Mouse (Mus musculus) heart, adult 11 months (tissue): ENCODE data around the gene Txnrd1.

ENCODE experiments used
- DNase-seq: peaks from one replicate; pipeline ENCODE4 v3.0.0; 2022

Txnrd1 gene

DNA sequence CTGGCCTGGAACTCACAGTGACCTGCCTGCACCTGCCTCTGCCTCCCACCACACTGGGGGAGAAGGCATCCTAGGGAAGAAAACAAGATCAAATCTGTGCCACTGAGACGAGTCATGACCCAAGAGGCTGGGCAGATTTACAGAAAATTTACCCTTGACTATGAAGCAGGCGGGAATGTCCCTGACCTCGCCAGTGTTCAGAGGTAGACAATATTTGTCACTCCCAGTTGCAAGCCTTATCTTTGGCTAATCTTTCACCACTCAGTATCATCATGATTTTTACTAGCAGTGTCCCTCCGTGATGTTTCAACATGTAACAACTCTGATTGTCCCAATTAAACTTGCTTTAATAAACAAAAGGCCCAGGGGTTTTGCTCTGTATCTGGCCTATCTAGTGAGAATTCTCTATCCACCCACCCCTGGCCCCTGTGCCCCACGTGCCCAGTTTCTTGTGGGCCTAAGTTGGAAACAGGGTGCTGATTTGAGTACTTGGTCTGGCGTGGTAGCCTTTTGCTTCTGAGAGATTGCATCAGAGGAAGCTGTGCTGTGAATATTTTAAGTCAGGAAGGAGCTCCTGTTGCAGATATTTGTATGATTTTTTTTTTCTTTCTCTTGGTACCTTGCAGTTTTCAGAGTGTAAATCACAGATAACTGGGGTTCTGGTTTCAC, 34.8 kb downstream of the Txnrd1 start:
- no peak for DNase-seq

DNA sequence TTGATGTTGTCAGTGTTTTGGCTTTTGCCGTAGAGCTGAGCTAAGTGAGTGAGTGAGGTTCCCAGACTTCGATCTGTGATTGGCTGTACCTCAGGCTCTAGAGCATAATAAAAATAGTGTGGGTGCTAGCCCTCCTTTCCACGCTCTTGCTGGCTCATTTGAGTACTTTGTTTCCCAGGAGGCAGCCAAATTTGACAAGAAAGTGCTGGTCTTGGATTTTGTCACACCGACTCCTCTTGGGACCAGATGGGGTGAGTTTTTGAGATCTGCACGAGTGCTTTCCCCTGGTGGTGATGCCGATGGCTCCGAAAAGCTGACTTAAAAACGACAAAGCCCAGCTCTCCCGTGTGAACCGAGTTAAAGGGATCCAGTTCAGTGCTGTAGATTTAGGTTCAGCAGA, 41.7 kb downstream of the Txnrd1 start:
- peak; percentile 91 for DNase-seq

DNA sequence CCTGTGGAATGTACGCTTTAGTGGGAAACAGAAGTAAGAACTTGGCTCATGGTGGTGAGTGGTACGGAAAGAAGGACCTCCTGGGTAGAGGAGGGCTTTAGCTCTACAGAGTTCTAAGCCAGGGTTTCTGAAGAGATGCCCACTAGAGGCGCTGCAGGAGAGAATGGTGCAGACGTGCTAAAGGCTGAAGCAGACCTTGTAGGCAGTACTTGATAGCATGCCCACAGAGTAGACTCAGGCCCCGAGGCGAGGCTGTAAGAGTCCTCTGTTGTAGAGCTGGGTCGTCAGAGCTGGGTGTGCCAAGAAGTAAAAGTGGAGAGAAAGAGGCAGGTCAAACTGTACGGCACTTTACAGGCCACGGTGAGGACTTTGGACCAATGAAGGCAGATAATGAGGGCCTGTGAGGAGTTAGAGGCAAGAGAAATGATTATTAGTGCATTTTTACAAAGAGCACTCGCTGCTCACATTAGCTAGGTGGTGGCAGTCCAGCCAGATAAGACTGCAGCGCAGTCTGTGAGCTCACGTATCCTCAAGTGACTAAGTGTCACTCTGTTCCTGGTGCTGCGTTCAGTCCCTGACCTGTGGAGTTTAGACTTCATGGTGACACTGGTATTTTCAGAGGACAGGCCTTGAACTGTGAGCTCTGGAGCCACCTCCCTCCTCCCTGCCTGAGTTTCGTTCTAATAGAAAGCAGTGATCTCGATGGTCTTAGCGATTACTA, 42.5 kb downstream of the Txnrd1 start:
- DNase-seq: no peak

GRCm38 (mm10) chr10:82887354-82887753, 53.6 kb downstream of the Txnrd1 start:
- no peak for DNase-seq

DNA sequence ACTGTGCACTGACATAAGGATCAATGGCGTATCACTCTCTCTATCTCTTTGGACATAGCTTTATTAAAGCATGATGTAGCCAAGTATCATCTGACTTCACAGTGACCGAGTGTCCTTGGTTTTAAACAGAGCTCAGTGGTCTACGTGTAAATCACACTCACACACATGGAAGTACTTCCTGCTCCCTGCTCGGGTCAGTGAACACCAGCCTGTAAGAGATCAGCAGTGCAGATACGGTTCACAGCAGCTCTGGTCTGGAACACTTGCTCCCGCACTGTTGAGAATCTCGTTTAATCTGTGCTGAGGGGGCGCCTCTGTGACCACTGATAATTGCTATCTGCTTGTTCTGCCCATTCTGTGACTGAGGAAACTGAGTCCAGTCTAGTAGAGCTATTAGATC, 54.8 kb downstream of the Txnrd1 start:
- no peak for DNase-seq

DNA sequence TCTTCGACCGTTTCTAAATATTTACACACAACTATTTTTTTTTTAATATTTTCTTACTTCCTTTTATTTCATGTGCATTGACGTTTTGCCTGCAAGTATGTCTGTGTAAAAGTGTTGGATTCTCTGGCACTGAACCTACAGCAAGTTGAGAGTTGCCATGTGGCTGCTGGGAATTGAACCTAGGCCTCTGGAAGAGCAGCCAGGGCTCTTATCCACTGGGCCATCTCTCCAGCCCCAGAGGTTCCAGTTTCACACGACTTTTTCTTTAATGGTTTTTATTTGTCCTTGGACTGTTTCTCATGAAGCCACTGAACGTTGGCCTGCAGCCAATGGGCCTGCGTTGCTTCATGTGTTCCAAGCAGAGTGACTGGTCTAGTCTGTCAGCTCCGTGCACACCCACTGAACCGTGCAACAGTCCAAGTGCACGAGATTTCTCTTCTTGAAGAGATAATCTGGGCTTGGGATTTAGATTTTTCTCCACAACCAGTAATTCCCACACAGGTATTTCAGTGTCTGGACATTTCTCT, 55.8 kb downstream of the Txnrd1 start:
- DNase-seq: peak; percentile 97

GRCm38 (mm10) chr10:82890936-82891335, 57.2 kb downstream of the Txnrd1 start:
- DNase-seq: no peak

DNA sequence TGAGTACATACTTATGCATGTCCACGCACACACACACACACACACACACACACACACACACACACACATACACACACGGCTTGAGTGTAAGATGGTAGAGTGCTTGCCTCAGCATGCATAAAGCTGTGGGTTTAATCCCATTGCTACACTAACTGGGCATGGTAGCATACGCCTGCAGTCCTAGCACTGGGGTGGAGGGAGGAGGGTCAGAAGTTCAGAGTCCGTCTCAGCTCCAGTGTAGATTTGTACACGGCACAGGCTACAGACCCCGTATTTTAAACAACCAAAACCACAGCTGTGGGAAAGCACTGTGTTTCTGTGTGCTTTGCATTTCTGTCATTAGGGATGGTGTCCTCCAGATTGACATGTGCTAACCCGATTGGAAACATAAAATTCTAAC, 57.7 kb downstream of the Txnrd1 start:
- no peak for DNase-seq

- DNase-seq: no peak
Measured at GRCm38 (mm10) chr10:82892442-82893055, 58.8 kb downstream of the Txnrd1 start.

- DNase-seq: no peak
Measured at GRCm38 (mm10) chr10:82893872-82894650, 60.3 kb downstream of the Txnrd1 start.

GRCm38 (mm10) chr10:82897936-82898335, 64.2 kb downstream of the Txnrd1 start:
- DNase-seq: no peak

GRCm38 (mm10) chr10:82898893-82899292, 65.1 kb downstream of the Txnrd1 start:
- DNase-seq: peak; percentile 92

- DNase-seq: no peak
Measured at GRCm38 (mm10) chr10:82899810-82900421, 66.2 kb downstream of the Txnrd1 start.

- no peak for DNase-seq
Measured at GRCm38 (mm10) chr10:82900546-82900945, 66.8 kb downstream of the Txnrd1 start.

DNA sequence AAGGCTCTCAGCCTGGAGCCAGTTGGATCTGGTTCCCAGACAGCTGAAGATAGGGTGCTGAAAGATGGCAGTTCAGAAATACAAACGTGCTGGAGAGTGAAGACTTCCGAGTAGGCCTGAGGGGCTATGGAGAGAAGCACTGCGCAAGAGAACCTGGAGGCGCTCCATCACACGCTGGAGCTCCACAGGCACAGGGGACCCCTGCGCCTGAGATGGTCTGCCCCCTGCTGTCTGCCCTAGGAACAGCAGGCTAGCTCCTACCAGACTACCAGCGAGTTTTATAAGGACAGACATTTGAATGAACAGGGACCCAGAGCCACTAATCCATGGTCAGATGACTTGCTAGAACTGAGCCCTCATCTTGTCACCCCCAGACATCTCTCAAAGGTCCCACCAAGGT, 67.7 kb downstream of the Txnrd1 start:
- DNase-seq: peak; percentile 97

- no peak for DNase-seq
Measured at GRCm38 (mm10) chr10:82908526-82908925, 74.8 kb downstream of the Txnrd1 start.

DNA sequence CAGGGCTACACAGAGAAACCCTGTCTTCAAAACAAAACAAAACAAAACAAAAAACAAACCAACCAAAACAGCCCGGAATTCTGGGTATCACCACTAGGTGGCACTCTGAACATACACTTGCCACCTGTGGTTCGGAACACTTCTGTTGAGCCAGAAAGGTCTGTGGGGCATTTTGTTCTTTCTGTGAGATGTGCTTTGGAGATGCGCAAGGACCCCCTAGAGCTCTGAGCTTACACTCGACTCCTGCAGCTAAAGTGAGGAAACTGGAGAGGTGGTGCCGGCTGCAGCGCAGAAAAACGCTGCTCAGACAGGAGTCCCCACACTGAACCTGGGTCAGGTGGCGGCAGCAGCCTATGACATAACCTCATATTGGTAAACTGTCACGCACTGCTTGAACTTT, 75.6 kb downstream of the Txnrd1 start:
- no peak for DNase-seq

DNA sequence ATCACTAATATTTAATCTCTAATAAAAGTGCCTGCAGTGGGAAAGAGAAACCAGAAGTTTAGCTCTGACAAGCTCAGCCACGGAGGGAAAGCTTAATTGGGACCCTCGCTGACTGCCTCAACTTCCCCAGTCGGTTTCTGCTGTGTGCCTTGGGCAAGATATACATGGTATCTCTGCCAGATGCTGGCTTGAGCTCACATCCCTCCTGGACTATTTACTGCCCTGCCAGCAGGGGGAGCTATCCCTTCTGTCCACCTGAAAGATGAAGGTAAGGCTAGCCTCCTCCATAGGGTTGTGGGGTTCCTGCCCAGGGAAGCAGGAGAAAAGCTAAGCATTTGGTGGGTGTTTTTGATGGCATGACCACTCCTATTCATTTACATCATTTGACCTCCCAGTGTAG, 76.4 kb downstream of the Txnrd1 start:
- DNase-seq: no peak

DNA sequence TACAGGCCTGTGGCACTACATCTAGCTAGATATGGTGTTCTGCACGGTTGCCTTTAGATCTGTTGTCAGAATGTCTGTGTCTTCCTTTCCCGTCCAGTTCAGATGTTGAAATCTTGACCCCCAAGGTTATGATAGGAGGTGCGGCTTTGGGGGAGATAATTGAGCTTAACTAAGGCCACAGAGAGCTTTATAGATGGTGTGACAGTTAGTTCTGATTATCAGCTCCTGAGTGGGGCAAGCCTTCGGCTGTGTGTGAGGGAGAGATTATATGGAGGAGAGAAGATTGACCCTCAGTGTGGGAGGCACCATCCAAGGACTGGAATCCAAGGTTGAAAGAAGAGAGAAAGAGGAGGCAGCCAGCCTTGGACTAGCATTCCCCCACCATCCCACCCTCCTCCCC, 79.5 kb downstream of the Txnrd1 start:
- no peak for DNase-seq

DNA sequence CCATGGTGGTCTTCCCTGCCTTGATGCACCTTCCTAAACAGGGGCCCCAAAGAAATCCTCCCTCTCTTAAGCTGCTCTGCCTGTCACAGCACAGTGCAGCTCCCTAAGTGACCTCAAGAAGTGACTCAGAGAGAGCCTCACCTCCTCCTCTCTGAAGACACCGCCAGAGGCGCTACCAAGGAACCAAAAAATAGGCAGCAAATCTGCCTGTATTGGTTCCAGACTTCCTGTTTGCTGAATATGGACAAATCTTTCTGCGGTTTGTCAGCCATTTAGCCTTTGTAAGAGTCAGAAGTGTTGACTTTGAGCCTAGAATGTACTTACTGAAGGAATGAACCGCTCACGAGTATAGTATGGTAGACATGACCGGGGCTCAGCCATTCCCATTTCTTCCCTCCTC, 80.0 kb downstream of the Txnrd1 start:
- no peak for DNase-seq

- no peak for DNase-seq
Measured at GRCm38 (mm10) chr10:82918675-82919074, 84.9 kb downstream of the Txnrd1 start.

DNA sequence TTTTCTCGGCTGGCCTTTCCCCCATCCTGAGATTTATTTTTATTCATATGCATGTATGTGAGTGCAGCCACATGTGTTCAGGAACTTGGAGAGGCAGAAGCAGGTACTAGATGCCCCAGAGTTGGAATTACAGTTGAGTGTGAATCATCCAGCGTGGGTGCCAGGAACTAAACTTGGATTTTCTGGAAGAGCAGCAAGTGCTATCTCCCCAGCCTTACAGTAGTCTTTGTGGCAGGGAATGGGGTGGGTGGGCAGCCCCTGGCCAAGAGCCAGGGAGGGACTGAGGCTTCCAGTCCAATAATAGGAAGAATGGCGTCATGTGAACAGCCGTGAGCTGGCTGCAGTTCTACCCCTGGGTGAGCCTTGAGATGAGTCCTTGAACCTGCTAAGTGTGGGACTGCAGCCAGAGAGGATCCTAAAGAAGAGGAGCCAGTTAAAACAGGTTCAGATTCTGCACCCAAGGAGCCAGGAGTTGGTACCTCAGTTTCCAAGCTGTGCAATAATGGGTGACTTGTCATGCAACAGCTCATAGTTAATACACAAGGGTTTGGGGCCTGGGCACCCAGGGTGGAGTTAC, 85.7 kb downstream of the Txnrd1 start:
- DNase-seq: no peak
